Mouse (Mus musculus): Measurements from ENCODE around the gene Cdkn2d. TPM values are rescaled to one million over a fixed set of nuclear protein-coding genes. Genes with fewer than 3 reads are reported as not detected.

Cdkn2d gene
- polyA plus RNA-seq, 1 experiment from 2014 or later, result 57.7 TPM

DNA sequence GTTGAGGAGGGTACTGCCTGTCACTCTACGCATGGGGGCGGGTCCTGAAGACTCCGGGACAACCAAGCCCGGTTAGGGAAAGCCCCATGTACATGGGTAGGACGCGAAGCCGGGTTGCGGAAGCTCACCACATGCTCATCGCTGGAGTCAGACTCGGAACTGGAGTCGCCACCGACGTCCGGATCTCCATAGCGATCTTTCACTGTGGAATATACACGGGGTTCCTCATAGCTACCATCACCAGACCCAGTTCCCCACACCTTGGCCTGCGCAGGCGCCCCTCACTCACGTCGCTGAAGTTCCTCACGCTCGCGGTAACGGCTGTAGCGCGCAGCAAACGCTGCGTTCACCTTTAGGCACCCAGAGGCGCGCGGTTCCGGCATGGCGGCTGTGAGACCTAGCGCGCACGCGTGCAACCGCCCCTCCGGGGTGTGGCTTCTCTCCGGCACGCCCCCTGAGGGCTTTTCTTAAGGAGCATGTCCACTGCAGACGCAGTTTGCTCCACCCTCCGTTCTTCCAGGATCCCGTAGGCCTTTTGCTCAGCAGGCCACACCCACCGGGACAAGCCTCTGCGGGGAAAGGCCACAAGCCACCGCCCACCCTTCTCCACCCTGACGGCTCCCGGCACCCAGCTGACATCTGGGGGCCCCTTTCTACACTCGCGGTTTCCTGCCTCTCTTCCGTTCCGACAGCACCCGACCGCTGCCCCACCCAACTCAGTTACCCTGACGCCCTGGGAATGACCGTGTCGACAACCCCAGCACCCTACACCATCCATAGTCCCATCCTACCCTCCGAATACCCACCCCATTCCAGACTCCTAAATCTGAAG is 3.4 kb downstream of the Cdkn2d start, which contains the start of gene Kri1:
Kri1 (minus strand) TSS at position 399 of the 832 bp plus-strand sequence.
- peak within 1 kb of the TSS; percentile 91 for H3K27ac ChIP-seq (ENCODE audit: low read length)
- peaks cover 8% of the 10 kb centered on the region; the same call in 1 of the 2 replicates for H3K36me3 ChIP-seq (ENCODE audit: control insufficient read depth, insufficient read depth, low read length)
- ATAC-seq (ENCODE audit: low read depth), result peak; percentile 79
- H3K4me3 ChIP-seq (ENCODE audit: low read length), result peak within 1 kb of the TSS; percentile 85
- under 1% methylated on average over 59 of the region's 59 CpGs for WGBS
- H3K27me3 ChIP-seq (ENCODE audit: control insufficient read depth, insufficient read depth, low read depth, low read length), result no peaks in the 10 kb centered on the region
- peak within 1 kb of the TSS; percentile 83 for H3K9ac ChIP-seq (ENCODE audit: low read length)
- H3K4me2 ChIP-seq (ENCODE audit: low read depth, low read length), result peak within 1 kb of the TSS; percentile 79
- peaks cover 28% of the 10 kb centered on the region for H3K4me1 ChIP-seq (replicated peaks; ENCODE audit: control insufficient read depth, insufficient read depth, low read length)
- H3K9me3 ChIP-seq (ENCODE audit: control insufficient read depth, low read length), result no peaks in the 10 kb centered on the region

DNA sequence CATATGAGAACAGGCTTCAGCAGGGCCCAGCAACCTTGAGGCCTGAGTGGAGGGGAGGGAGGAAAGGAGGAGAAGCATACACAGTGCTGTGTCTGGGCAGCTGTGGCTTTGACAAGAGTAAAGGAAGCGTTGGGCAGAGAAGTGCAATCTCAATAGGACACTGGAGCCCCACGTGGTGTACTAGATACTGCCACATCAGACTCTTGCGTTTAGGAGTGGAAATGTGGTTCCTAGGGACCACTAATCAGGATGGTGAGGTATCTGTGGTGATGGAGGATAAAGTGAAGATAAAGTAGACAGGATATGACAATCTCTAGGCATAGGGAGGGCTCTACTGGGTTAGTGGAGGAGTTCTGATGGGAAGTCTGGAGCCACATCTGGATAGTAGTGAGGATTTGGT is 4.5 kb downstream of the Cdkn2d start:
- Histone ChIP-seq H3K4me2 (ENCODE audit: low read depth, low read length) (peak overlapping the region; percentile 79), H3K36me3 (ENCODE audit: control insufficient read depth, insufficient read depth, low read length) (peaks cover 16% of the 10 kb centered on the region), H3K4me1 (replicated peaks; ENCODE audit: control insufficient read depth, insufficient read depth, low read length) (peaks cover 28% of the 10 kb centered on the region), H3K9ac (ENCODE audit: low read length) (peak overlapping the region; percentile 83), H3K9me3 (ENCODE audit: control insufficient read depth, low read length) (no peaks in the 10 kb centered on the region), H3K27me3 (ENCODE audit: control insufficient read depth, insufficient read depth, low read depth, low read length) (no peaks in the 10 kb centered on the region), H3K4me3 (ENCODE audit: low read length) (peak overlapping the region; percentile 85), H3K27ac (ENCODE audit: low read length) (no peak overlapping the region)
- no peak for ATAC-seq (ENCODE audit: low read depth)
- 50% methylated on average over 3 of the region's 3 CpGs for WGBS

DNA sequence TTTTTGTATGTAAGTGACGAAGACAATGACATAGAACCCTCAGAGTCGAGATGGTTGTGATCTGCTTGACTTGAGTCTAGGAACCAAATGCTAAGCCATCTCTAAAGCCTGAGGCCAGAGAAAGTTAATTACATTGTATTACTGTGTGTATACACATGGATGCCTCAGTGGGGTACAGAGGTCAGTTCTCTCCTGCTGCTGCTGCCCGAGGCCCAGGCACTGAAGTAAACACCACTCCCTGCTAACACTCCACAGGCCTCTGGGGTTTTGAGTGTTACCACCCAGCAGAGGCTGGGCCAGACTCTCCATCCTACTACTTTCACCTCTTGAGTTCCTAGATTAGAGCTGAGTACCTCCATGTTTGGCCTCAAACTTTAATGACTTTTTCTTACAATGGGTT is 7.2 kb downstream of the Cdkn2d start:
- Histone ChIP-seq H3K27ac (ENCODE audit: low read length) (no peak overlapping the region), H3K9ac (ENCODE audit: low read length) (no peak overlapping the region), H3K36me3 (ENCODE audit: control insufficient read depth, insufficient read depth, low read length) (peaks cover 32% of the 10 kb centered on the region), H3K4me1 (replicated peaks; ENCODE audit: control insufficient read depth, insufficient read depth, low read length) (peaks cover 15% of the 10 kb centered on the region), H3K4me2 (ENCODE audit: low read depth, low read length) (no peak overlapping the region), H3K4me3 (ENCODE audit: low read length) (no peak overlapping the region), H3K9me3 (ENCODE audit: control insufficient read depth, low read length) (no peaks in the 10 kb centered on the region), H3K27me3 (ENCODE audit: control insufficient read depth, insufficient read depth, low read depth, low read length) (no peaks in the 10 kb centered on the region)
- WGBS, result 70% methylated on average over 3 of the region's 3 CpGs
- no peak for ATAC-seq (ENCODE audit: low read depth)

DNA sequence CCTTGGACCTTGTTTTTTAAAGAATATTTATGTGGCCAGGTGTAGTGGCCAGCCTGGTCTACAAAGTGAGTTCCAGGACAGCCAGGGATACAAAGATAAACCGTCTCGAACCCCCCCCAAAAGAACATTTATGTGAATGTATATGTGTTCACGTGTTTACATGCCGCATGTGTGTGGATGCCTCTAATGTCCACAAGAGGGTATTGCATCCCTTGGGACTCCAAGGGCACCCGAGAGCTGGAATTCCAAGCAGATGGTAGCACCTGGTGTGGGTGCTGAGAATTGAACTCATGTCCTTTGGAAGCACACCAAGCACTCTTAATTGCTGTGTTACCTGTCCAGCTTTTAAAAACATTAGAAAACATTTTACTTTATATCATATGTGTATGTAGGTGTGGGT is 7.6 kb downstream of the Cdkn2d start:
- Histone ChIP-seq H3K27ac (ENCODE audit: low read length) (no peak overlapping the region), H3K4me3 (ENCODE audit: low read length) (no peak overlapping the region), H3K9me3 (ENCODE audit: control insufficient read depth, low read length) (no peaks in the 10 kb centered on the region), H3K27me3 (ENCODE audit: control insufficient read depth, insufficient read depth, low read depth, low read length) (no peaks in the 10 kb centered on the region), H3K36me3 (ENCODE audit: control insufficient read depth, insufficient read depth, low read length) (peaks cover 32% of the 10 kb centered on the region), H3K4me1 (replicated peaks; ENCODE audit: control insufficient read depth, insufficient read depth, low read length) (peaks cover 11% of the 10 kb centered on the region), H3K9ac (ENCODE audit: low read length) (no peak overlapping the region), H3K4me2 (ENCODE audit: low read depth, low read length) (no peak overlapping the region)
- WGBS, result 84% methylated on average over 5 of the region's 5 CpGs
- no peak for ATAC-seq (ENCODE audit: low read depth)

DNA sequence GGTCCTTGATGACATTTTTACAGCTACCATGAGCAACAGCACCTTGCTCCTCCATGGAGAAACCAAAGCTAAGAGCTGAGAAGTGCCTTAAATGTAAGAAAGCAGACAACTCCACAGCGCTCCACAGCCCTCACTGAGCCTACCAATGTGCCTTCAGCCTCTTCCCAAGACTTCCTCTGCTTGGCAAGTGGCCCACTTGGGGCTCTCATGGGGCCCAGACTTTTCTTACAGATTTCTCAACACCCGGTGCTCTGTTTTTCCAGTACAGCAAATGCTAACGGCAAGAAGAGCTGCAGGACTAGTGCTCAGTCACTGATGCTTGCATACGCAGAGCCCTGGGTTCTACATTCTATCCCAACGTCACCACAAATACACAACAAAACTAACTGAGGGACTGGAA is 13.4 kb downstream of the Cdkn2d start:
- Histone ChIP-seq H3K4me3 (ENCODE audit: low read length) (no peak overlapping the region), H3K9ac (ENCODE audit: low read length) (no peak overlapping the region), H3K27ac (ENCODE audit: low read length) (no peak overlapping the region), H3K9me3 (ENCODE audit: control insufficient read depth, low read length) (no peaks in the 10 kb centered on the region), H3K27me3 (ENCODE audit: control insufficient read depth, insufficient read depth, low read depth, low read length) (no peaks in the 10 kb centered on the region), H3K4me1 (replicated peaks; ENCODE audit: control insufficient read depth, insufficient read depth, low read length) (no peaks in the 10 kb centered on the region), H3K4me2 (ENCODE audit: low read depth, low read length) (no peak overlapping the region), H3K36me3 (ENCODE audit: control insufficient read depth, insufficient read depth, low read length) (peaks cover 61% of the 10 kb centered on the region)
- WGBS, result 85% methylated on average over 5 of the region's 5 CpGs
- ATAC-seq (ENCODE audit: low read depth), result no peak

DNA sequence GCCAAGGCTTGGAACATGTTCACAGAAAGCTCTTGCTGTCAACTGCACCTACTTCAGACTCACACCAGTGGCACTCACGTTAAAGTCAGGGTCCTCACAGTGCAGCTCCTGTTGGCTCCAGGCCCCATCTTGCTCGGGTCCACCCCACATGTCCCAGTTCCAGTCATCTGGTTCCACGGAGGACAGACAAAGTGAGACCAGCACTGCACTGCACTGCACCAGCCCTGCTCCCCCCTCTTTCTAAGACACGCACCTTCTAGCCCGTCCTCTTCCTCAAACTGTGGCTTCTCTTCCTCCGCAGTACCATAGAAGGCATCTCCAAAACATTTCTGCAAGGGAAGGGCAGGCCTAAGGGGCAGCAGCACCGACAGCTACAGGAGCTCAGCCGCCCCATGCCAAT is 14.9 kb downstream of the Cdkn2d start:
- no peak overlapping the region for H3K27ac ChIP-seq (ENCODE audit: low read length)
- H3K4me1 ChIP-seq (replicated peaks; ENCODE audit: control insufficient read depth, insufficient read depth, low read length), result no peaks in the 10 kb centered on the region
- no peak for ATAC-seq (ENCODE audit: low read depth)
- H3K27me3 ChIP-seq (ENCODE audit: control insufficient read depth, insufficient read depth, low read depth, low read length), result no peaks in the 10 kb centered on the region
- H3K4me3 ChIP-seq (ENCODE audit: low read length), result no peak overlapping the region
- H3K9ac ChIP-seq (ENCODE audit: low read length), result no peak overlapping the region
- WGBS, result 80% methylated on average over 8 of the region's 8 CpGs
- H3K9me3 ChIP-seq (ENCODE audit: control insufficient read depth, low read length), result no peaks in the 10 kb centered on the region
- H3K4me2 ChIP-seq (ENCODE audit: low read depth, low read length), result no peak overlapping the region
- H3K36me3 ChIP-seq (ENCODE audit: control insufficient read depth, insufficient read depth, low read length), result peaks cover 60% of the 10 kb centered on the region

DNA sequence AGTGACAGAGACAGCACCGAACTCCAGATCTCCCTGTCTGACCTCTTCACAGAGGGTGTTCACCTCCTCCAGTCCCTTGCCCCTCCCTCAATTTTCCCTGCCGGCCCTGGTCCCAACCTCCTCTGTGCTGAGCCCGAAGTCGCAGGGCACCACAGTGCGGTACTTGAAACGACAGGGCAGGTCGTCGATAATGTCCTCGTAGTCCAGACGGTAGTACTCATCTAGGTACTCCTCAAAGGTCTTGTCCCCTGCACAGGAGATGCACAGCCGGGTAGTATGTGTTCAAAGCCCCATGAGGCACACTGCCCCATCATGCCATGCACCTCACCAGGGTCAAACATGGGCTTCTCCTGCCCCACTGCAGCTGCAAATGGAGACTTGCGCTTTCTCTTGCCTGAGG is 15.5 kb downstream of the Cdkn2d start:
- 83% methylated on average over 12 of the region's 12 CpGs for WGBS
- H3K36me3 ChIP-seq (ENCODE audit: control insufficient read depth, insufficient read depth, low read length), result peaks cover 62% of the 10 kb centered on the region

DNA sequence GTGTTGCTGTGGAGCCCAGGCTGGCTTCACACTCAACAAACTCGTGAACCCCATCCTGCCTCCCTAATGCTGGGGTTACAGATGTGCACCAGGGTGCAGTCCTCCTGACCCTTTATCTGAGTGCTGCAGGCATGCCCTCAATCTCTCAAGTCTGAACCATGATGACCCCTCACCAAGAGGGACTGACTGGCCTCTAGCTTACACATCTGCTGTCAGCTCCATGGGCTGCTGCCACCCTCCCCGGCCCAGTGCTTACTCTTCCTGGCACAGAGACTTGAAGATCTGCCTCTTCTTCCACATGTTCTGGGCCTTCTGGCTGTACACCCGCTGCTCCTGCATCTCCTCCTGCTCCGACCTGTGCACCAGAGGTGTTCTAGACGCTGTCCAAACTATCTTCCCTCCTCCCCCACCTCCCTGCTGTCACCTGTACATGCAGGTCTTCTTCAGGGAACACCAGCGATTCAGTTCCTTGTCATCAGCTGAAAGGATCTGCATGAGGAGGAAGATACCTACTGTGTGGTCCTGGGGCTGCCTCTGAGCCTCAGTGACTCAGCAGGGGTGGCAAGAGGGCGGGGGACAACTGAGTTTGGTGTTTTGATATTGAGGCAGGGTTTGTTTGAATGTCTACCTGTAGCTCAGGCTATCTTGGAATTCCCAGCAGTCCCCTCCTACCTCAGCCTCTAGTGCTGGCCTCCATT is 16.0 kb downstream of the Cdkn2d start:
- no peak for ATAC-seq (ENCODE audit: low read depth)
- Histone ChIP-seq H3K9me3 (ENCODE audit: control insufficient read depth, low read length) (no peaks in the 10 kb centered on the region), H3K4me2 (ENCODE audit: low read depth, low read length) (no peak overlapping the region), H3K27me3 (ENCODE audit: control insufficient read depth, insufficient read depth, low read depth, low read length) (no peaks in the 10 kb centered on the region), H3K9ac (ENCODE audit: low read length) (no peak overlapping the region), H3K4me1 (replicated peaks; ENCODE audit: control insufficient read depth, insufficient read depth, low read length) (no peaks in the 10 kb centered on the region), H3K4me3 (ENCODE audit: low read length) (no peak overlapping the region), H3K27ac (ENCODE audit: low read length) (no peak overlapping the region), H3K36me3 (ENCODE audit: control insufficient read depth, insufficient read depth, low read length) (peaks cover 64% of the 10 kb centered on the region)
- 72% methylated on average over 7 of the region's 7 CpGs for WGBS

More for the DNA sequence above, 15.5 kb downstream of the Cdkn2d start:
- no peaks in the 10 kb centered on the region for H3K9me3 ChIP-seq (ENCODE audit: control insufficient read depth, low read length)
- ATAC-seq (ENCODE audit: low read depth), result no peak
- H3K27me3 ChIP-seq (ENCODE audit: control insufficient read depth, insufficient read depth, low read depth, low read length), result no peaks in the 10 kb centered on the region
- no peak overlapping the region for H3K4me2 ChIP-seq (ENCODE audit: low read depth, low read length)
- no peak overlapping the region for H3K9ac ChIP-seq (ENCODE audit: low read length)
- no peaks in the 10 kb centered on the region for H3K4me1 ChIP-seq (replicated peaks; ENCODE audit: control insufficient read depth, insufficient read depth, low read length)
- no peak overlapping the region for H3K4me3 ChIP-seq (ENCODE audit: low read length)
- H3K27ac ChIP-seq (ENCODE audit: low read length), result no peak overlapping the region

DNA sequence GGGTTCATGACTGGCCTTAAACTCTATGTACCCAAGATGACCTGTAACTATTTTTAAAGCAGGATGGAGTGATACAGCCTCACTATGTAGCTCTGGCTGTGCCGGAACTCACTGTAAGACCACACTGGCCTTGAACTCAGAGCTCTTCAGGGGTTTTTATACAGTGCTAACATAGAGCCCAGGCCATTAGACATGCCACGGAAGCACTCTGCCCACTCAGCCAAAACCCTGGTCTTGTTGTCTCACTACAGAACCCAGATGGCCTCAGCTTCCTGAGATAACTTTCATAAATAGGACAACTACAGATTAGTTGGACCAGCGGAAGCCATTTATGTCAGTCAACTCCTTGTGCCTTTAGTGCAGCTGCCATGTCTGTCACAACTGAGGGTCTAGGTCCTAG is 16.9 kb downstream of the Cdkn2d start:
- Histone ChIP-seq H3K9me3 (ENCODE audit: control insufficient read depth, low read length) (no peaks in the 10 kb centered on the region), H3K27me3 (ENCODE audit: control insufficient read depth, insufficient read depth, low read depth, low read length) (no peaks in the 10 kb centered on the region), H3K4me2 (ENCODE audit: low read depth, low read length) (no peak overlapping the region), H3K4me1 (replicated peaks; ENCODE audit: control insufficient read depth, insufficient read depth, low read length) (no peaks in the 10 kb centered on the region), H3K4me3 (ENCODE audit: low read length) (no peak overlapping the region), H3K9ac (ENCODE audit: low read length) (no peak overlapping the region), H3K27ac (ENCODE audit: low read length) (no peak overlapping the region), H3K36me3 (ENCODE audit: control insufficient read depth, insufficient read depth, low read length) (peaks cover 65% of the 10 kb centered on the region)
- no peak for ATAC-seq (ENCODE audit: low read depth)
- 87% methylated on average over 3 of the region's 3 CpGs for WGBS
